Mouse (Mus musculus): ENCODE results near the gene Fosb.
A peak's percentile ranks its signal among the peaks of the same experiment; 100 is the strongest.

Gene Fosb

DNA sequence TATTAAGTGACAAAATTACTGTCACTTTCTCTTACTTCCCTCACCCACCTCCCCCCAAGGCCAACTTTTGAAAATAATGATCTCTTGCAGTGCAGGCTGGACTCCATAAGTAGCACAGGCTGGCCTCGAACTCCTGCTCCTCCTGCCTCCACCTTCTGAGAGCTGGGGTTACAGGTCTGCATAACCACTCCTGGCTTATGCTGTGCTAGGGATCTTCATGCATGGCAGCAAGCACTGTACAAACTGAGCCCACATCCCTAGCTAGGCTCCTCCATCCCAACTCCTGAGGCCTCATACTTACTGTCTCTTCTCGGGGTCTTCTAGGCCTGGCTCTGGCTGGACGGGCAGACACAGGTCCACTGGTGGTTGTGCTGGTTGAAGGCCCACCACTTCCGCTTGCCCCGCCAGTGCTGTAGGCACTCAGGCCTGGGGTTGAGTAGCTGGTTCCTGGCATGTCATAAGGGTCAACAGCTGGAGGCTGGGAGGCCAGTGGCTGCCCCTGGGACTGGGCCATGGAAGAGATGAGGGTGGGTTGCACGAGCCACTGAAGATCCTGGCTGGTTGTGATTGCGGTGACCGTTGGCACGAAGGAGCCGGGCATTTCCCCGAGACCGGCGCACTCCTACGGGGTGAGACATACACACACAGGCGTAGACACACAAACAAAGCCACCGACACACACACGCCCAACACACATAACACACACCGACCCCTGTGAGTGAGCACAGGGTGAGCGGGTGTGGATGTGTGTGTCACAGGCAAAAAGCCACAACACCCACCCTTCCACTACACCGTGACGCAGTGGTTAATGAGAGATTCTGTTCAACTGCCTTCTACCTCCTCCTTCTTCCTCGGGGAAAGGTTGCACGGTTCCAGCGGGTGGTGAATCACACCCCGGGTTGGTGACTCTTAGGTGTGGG is 2.8 kb downstream of the Fosb start:
- DNase-seq (ENCODE audit: low read depth), result peak; percentile 36

DNA sequence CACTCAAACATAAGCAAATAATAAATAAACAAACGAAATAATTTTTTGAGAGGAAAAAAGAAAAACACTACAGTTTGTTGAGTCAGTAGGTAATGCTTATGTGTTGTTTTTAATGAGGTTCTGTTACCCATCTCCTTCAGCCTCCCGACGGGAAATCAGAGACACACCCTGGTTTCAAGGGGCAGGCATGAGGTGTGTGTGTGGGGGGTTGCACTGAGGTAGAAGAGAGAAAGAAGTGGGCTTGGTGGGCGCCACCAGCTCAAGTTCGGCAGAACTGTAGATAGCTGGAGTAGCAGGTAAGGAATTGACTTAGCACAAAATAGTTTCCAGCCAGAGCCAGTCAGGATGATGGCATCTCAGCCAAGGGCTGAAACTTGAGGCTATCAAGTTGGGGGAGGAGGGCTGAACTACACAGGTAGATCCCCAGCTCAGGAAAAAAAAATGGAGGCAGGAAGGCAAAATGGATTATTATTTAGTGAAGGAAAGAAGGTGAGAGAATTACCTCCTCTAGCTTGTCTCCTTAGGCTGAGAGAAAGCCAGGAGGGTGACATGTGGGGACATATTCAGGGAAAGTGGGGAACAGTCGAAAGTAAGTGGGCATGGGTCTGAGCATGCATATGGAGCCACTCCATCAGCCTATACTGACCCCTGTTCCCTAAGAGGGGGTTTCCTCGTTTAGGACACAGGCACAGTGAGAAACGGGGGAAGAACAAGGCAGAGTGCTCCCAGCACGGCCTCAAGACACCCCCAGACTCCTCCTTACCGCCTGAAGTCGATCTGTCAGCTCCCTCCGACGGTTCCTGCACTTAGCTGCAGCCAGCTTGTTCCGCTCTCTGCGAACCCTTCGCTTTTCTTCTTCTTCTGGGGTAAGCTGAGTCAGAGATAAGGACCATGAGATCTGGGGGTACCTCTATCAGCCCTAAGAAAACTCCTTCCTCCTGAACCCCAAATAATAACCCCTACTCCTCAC is 3.8 kb downstream of the Fosb start:
- DNase-seq (ENCODE audit: low read depth), result no peak

DNA sequence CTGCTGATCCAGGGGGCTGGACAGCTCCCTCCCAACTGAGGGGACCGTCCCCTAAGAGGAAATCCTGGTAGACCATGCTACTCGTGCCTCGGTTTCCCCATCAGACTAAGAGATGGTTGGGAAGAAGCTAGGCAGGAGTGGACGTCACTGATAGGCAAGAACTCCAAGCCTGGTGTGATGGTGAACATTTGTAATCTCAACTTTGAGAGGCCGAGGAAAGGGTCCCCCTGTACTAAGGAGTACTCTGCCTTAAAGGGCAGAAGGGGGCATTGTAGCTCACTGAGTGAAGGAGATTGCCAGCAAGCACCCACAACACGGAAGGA is 4.5 kb downstream of the Fosb start:
- no peak for DNase-seq (ENCODE audit: low read depth)

DNA sequence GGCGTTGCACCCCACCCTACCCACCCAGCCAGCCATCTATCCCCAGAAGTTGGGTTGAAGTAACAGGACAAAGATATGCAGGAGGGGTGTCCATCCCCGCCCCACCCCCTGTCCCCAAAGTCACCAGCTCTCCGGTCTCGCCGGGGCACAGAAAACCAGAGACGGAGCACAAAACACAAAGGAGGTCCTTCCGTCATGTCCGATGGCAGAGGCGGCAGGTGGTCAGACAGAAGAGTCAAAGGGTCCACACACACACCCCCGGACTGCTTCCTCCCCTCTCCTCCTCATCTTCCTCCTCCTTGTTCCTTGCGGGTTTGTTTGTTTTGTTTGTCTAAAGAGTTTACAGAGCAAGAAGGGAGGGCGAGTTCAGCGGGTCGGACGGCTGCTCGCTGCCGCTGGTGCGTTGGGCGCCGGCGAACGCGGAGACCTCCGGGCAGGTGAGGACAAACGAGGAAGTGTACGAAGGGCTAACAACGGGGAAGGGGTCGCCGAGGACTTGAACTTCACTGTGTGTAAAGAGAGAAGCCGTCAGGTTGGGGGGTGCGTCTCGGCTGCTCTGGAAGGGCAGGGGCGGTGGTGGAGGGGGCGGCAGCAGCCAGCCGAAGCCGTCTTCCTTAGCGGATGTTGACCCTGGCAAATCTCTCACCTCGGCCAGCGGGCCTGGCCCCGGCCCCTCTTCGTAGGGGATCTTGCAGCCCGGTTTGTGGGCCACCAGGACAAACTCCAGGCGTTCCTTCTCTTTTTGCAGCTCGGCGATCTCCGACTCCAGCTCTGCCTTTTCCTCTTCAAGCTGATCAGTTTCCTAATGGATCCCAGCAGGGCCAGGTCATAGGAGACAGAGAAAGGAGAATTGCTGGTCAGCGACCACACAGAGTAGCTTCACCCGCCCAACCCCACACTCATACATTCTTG is 5.1 kb downstream of the Fosb start:
- DNase-seq (ENCODE audit: low read depth), result no peak

DNA sequence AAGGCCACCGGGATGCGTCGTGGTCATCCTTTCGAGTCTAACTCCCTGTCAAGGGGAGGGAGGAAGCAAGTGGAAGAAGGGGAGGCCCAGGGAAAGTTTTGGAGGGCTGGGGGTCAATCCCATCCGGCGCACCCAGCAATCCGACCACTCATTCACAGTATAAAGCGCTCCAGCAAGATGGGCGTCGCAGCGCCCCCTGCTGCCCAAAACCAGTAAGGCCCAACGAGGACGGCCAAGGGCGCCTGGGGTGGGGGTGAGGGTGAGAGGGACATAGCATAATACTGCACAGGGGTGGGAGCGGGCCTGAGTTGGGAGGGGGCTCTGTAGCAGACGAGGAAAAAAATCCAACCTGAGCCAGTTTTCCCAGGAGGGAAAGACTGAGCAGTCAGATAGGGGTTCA is 6.1 kb downstream of the Fosb start:
- peak; percentile 73 for DNase-seq (ENCODE audit: low read depth)

DNA sequence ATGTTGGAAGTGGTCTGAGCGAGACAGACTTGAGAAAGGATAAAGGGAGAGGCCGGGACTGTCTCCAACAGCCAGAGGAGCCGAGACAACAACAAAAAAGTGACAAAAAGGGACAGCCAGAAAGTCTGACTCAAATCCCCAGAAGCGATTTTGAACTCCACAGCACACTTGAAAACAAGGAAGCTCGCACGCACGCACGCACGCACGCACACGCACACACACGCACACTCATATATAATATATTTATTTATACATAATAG is 6.9 kb downstream of the Fosb start:
- DNase-seq (ENCODE audit: low read depth), result no peak

DNA sequence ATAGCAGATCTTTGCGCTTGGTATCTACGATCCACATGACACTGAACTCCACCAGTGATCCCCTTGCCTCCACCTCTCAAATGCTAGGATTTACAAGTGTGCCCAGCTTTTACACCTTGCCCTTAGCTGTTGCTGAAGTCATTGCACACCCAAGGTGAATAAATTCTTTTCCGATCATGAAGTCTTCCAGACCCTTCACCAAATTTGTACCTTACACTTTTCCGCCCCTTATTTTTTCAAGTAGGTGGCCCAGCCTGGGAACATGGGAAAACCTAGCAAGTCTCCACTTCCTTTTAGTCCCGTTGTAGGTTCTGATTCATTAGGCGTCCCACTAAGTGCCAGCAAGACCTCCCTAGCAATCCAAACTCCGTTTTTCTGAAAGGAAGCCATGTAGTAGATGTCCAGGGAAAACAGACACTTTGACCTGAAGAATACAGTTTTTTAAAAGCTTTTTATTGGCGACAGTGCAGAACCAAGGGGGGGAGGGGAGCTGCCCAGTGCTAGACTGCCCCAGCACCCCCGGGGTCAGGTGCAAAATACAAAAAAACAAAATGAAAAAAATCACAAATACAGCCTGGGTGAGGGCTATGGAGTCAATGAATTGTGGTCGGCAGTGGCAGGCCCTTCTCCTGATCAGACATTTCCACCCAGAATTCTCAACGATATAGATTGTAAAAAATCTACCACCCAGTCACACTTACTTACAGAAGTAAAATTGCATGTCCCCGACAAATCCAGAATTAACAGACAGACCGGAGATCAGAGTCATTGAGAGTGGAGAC is 7.4 kb downstream of the Fosb start:
- DNase-seq (ENCODE audit: low read depth), result no peak

DNA sequence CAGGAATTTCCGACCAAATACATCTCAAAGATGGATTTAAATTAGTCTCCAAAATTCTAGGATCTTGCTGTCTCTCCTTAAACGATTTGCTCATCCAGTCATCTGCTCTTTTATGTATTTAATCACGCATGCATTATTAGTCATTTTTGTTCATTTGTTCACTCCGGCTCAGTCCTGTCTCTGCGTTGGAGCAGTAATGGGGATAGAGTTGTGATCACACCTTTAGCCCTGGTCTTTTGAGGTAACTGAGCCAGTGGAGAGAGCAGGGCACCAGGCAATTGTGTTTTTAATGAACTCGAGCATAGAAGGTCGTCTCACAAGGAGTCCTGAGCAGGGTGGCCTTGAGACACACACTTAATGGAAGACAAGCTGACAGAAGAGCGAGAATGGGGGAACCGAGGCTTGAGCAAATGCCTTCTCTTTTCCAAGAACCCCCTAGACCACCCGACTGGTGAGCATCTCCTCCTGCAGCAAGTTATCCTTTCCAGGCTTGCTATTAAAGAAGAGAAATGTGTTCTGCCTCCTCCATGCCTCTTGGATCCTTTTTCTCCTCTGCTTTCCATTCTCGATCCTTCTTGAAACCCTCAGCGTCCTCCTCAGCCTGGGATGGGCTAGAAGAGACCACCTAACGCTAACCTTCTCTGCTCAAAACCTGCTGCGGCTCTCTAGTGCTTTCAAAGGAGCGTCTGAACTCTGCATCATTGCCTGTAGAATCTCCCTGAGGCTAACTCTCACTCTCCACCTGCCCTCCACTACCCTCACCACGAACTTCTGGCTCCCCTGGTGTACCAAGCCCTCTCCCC is 8.2 kb downstream of the Fosb start:
- no peak for DNase-seq (ENCODE audit: low read depth)

DNA sequence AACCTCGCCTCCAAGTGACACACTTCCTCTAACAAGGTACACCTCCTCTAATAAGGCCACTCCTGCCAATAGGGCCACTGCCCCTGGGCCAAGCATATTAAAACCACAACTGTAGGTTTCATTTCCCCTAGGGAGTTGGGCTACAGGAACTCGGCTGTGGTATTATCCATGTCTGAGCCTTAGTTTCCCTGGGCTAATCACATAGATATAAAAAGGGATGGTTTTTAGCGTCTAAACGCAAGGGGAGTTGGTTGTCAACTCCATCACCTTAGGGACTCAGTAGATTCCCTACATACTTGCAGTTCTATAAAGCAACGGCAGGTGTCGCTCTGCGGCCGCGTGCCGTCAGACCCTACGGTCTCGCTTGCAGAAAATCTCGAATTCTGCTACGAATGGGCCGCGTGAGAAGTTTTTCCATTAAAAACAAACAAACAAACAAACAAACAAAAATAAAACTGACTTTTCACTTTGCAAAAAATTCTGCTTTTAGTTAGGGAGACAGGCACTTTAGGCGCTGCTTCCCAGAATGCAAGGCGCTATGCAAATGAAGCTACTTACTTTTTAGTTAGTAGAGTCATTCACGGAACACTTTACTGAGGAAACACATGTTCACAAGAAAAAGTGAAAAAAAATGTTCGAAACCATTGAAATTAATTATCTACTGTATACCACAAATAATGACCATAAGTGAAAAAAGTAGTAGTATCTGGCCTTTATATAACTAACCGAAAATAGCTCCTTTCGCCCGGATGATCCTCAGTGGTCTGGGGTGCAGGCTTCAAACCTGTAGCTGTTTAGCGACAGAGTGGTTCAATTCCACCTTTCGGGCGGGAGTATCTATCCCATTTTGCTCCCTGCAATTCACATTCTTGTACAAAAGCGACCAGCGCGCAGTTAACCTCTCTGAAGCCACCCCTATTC is 9.1 kb downstream of the Fosb start:
- peak; percentile 91 for DNase-seq (ENCODE audit: low read depth)

DNA sequence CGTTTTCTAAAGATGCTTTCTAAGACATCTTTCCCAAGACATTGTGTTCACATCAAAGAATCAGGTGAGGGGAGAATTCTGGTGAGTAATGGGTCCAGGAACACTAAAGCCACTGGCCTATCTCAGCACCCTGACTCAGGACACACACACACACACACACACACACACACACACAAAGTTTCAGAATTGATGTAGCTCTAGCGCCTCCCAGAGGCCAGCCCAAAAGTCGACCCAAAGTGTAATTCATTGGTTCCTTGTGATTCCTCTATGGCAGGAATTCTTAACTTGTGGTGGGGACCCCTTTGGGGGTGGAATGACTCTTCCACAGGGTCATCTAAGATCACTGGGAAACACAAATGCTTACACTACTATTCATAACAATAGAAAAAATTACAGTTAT is 10.7 kb downstream of the Fosb start:
- peak; percentile 83 for DNase-seq (ENCODE audit: low read depth)

DNA sequence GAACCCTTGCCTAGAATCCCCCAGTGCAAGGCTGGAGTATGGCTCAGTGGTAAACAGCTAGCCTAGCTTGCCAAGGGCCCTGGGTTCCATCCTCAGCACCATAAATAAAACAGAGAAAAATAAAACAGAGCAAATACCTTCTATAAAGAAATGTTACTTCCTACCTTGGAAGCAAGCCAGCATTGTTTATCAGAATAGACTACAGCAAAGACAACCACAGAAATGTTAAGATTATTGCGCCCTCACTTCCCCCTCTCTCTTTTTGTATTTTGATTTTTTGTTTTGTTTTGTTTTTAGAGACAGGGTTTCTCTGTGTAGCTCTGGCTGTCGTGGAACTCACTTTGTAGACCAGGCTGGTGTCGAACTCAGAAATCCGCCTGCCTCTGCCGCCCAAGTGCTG is 12.1 kb downstream of the Fosb start:
- no peak for DNase-seq (ENCODE audit: low read depth)

DNA sequence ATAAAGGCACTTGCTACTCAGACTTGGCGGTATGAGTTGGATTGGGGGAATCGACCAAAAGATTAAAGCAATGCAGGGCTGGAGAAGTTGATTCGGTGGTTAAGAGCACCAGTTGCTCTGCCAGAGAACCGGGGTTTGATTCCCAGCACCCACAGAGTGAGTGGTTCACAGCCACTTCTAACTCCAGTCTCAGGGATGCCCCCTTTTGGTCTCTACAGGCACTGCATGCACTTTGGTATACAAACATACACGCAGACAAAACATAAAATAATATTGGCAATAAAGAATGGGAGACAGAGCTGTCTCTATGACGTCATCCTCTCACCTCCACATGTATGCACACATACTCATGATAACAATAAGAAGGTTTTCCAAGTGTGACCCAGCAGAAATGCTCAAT is 12.8 kb downstream of the Fosb start:
- no peak for DNase-seq (ENCODE audit: low read depth)

DNA sequence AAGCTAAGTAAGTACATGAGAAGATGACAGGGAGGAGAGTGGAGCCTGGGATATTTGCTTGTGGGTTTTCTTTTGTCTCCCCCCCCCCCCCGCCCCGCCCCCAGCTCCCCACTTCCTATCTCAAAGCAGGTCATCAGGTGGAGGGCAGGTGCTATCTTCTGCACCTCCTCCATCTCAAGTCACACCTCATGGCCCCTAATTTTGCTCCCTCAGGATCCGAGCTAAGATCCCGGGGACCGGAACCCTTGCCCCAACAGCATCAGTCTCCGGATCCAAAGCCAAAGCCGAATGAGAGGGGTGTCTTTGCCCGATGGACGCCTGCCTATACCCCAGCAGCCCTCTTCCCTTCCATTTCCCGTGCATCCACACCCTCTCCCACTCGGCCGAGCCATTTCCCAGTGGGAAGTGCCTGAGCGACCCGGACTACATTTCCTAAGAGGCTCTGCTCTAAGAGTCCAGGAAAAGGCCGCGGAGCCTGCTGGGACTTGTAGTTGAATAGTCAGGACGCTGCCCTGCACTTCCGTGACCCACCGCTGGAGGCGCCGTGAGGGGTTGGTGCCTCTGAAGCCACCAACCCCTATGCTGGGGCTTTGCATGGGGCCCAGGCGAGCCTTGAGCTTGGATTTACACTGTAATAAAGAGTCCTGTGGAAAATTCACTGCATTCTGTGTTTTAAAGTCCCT is 14.2 kb downstream of the Fosb start:
- peak; percentile 90 for DNase-seq (ENCODE audit: low read depth)

DNA sequence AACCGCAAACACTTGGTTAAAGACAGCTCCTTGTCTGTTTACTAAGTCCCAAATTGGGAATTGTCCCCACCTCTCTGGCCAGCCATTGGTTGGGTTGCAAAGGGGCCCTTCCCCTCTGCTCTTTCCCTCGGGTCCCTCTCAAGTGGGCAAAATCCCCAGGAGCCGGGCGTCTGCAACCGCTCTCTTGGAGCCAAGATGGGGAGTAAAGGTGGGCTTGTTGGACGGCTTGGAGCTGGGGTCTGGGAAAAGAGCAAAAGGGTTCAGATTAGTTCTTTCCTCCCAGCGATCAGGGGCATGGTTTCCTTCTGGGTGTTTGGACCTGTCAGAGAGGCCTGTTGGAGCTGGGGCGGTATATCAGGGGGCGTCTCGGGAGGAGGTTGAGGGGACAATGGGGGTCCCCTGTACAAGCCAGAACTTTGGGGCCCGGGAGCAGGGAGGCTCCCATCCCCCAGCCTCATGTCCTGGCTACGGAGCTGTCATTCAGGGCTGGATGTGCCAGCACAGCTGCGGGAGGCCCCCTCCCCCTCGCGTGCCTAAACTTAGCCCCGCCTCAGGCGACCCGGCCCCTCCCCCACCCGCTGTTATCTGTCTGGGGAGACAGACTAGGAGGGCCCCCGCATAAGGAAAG is 18.8 kb downstream of the Fosb start:
- no peak for DNase-seq (ENCODE audit: low read depth)

DNA sequence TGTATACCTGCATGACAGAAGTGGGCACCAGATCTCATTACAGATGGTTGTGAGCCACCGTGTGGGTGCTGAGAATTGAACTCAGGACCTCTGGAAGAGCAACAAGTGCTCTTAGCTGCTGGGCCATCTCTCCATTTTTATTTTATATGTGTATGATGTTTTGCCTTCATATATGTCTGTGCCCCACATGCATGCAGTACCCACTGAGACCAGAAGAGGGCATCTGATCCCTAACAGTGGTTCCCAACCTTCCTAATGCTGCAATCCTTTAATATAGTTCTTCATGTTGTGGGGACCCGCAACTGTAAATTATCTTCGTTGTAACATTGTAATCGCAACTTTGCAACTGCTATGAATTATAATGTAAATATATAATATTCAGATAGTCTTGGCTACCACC is 25.1 kb downstream of the Fosb start:
- peak; percentile 74 for DNase-seq (ENCODE audit: low read depth)

DNA sequence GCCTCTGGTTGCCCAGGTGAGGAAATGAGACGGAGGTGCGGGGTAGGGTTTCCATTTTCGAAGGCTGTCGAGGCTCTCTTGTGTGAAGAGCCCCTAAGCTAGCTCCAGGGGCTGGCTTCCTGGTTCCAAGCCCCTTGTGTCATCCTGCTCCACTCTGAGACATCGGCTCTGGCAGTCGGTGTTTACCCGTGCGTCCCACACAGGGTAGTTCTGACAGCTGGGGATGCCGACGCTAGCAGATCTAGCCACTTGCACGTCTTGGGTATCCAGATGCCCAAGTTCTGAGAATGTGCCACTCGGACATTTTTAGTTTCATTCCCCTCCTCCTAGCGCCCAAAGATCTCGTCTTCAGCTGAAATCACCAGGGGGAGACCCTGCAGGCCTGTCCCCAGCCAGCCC is 26.4 kb downstream of the Fosb start:
- no peak for DNase-seq (ENCODE audit: low read depth)

DNA sequence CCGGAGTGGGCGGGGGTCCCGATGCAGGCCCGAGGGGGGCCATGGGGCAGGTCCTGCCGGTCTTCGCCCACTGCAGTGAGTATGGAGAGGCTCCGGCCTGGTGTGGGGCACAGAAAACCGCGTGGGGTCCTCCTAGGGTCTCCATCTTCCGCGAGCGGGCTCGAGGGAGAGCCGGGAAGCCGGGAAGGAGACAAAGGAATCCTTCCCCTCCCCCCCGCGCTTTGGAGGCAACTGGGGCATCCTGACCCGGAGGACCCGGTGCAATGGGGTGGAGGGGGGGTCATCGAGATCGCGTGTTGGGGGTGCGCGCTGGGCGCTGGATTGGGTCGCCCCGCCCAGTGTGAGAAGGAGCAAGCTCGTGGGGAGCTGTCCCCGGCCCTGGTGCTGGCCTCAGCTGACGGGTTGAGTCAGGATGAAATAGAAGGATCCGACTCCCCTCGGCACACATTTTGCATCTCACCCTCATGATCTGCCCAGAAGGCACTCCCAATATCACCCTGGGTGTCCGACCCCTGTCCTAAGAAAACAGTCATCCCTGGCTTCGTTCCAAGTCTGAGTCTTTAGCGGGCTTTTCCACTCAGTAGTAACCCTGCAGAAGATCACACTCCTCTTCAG is 27.0 kb downstream of the Fosb start:
- DNase-seq (ENCODE audit: low read depth), result peak; percentile 63

DNA sequence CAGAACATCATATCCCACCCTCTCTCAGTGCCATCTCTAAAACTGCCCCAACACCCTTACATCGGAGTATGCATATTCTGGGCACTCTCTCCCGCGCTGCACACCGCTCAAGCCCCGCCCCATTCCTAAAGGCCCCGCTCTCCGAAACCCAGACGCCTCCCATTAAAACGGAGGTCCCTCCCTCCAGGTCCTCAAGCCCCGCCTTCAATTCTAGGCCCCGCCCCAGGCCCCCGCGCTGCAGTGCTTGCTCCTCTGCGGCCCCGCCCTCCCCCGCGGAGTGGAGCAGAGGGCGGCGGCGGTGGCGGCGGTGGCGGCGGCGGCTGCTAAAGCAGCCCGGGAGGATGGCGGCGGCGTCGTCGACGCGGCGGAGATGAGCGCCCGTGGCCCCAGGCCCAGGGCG is 27.5 kb downstream of the Fosb start, which contains the start of gene Rtn2:
Gene Rtn2, plus strand, starts transcription at position 240 of the 400 bp plus-strand sequence.
- DNase-seq (ENCODE audit: low read depth), result peak; percentile 86

Data from 416B (cell line).